Mouse (Mus musculus) bone marrow, adult 2 months (tissue): ENCODE measurements around the gene Arhgap18. TPM values are rescaled to one million over a fixed set of nuclear protein-coding genes. Genes with fewer than 3 reads are reported as not detected.
"Not testable (repeated sequence)": the region's sequence is repeated elsewhere in the genome, so short reads cannot be mapped to it uniquely, and the experiment has no call there.

Experiments
- H3K27ac ChIP-seq: fragments of 200-500 bp; 2 replicates; pipeline ENCODE4 v1.5.1; 2012; ENCODE audit warnings: low read depth, mild to moderate bottlenecking, control low read depth, inconsistent platforms, low read length; ENCODE audit not compliant: control insufficient read depth, poor library complexity, insufficient read depth
- H3K4me1 ChIP-seq: fragments of 200-500 bp; 2 replicates; pipeline ENCODE4 v1.6.1; 2011; ENCODE audit warnings: low read length; ENCODE audit not compliant: control insufficient read depth, insufficient read depth
- H3K4me3 ChIP-seq: fragments of 200-500 bp; replicated peaks from 2 replicates; pipeline ENCODE3; 2011; ENCODE audit warnings: mild to moderate bottlenecking, low read depth, low read length, control low read depth; ENCODE audit not compliant: control insufficient read depth
- CTCF ChIP-seq: fragments of 200-500 bp; IDR thresholded peaks from 2 replicates; pipeline ENCODE4 v1.5.1; 2011; ENCODE audit warnings: low read length, control low read depth; ENCODE audit not compliant: control insufficient read depth, insufficient read depth
- POLR2A ChIP-seq: fragments of 200-500 bp; IDR thresholded peaks from 2 replicates; pipeline ENCODE4 v1.6.1; 2011; ENCODE audit warnings: low read depth, mild to moderate bottlenecking, control low read depth, low read length, borderline replicate concordance; ENCODE audit not compliant: control insufficient read depth
- WGBS: fragments of 180-500 bp; shearing (Covaris S2); methylation state at CpG from one replicate; pipeline ENCODE4 v1.1.7; 2018; 5-methylcytosine and 5-hydroxymethylcytosine counted together
- polyA plus RNA-seq: library from polyadenylated mRNA; stranded (reverse); fragments of >200 nt; gene quantifications from 2 replicates; pipeline ENCODE4 v1.2.4, GENCODE M21; 2011; ENCODE audit warnings: low replicate concordance; ENCODE audit not compliant: missing spikeins, insufficient read depth, insufficient read length

Gene Arhgap18
- polyA plus RNA-seq, 1 experiment: 22.4 TPM

DNA sequence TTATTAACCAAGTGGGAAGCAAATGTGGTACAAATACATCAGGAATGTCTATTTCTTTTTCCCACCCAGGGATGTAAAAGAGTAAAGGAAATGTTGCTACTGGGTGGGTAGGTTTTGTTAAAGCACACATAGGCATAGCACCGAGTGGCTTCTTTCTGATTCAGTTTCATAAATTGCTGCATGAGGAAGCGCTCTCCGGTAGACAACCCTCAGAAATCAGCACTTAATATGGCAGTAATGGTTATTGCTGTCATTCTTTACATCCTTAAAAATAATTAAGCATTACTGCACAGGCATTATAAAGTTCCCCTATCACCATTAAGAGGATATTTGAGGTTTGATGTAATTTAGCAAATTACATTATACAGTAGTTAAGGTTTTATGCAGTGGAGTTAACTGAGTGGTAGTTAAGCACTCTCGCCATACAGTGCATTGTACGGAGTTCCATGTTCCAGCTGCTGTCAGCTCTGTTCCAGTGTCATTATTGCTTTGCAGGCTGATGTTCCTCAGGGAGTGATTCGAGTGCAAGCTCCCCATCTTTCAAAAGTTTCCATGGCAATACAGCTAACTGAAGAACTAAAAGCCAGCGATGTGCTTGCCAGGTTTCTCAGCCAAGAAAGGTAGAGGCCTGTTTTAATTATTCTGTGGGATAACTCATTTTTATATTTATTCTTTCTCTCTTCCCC lies 159.0 kb downstream of the Arhgap18 start:
- no peak overlapping the region for H3K4me3 ChIP-seq
- TF ChIP-seq POLR2A (no peak), CTCF (no peak)

DNA sequence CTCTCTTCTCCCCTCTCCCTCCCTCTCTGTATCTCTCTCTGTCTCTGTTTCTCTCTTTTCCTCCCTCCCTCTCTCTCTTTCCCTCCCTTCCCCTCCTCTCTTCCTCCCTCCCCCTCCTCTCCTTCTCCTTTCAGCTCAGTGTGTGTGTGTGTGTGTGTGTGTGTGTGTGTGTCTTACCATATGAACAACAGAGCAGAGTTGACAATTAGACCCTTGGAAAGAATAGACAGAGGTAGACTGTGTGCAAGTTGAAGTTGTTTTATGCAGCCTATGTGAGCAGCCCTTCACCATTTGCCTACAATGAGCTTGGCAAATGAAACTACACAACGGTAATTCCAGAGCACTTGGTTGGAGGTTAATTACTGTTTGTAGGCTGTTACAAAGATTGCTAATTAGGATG lies 159.6 kb downstream of the Arhgap18 start:
- no peak overlapping the region for H3K4me3 ChIP-seq
- 93% methylated on average over 1 of the region's 1 CpGs for WGBS
- TF ChIP-seq CTCF (no peak), POLR2A (no peak)
- no peak overlapping the region for H3K27ac ChIP-seq
- H3K4me1 ChIP-seq: no peaks in the 10 kb centered on the region

More for the DNA sequence above, 159.0 kb downstream of the Arhgap18 start:
- H3K27ac ChIP-seq: no peak overlapping the region
- 84% methylated on average over 7 of the region's 7 CpGs for WGBS
- no peaks in the 10 kb centered on the region for H3K4me1 ChIP-seq

DNA sequence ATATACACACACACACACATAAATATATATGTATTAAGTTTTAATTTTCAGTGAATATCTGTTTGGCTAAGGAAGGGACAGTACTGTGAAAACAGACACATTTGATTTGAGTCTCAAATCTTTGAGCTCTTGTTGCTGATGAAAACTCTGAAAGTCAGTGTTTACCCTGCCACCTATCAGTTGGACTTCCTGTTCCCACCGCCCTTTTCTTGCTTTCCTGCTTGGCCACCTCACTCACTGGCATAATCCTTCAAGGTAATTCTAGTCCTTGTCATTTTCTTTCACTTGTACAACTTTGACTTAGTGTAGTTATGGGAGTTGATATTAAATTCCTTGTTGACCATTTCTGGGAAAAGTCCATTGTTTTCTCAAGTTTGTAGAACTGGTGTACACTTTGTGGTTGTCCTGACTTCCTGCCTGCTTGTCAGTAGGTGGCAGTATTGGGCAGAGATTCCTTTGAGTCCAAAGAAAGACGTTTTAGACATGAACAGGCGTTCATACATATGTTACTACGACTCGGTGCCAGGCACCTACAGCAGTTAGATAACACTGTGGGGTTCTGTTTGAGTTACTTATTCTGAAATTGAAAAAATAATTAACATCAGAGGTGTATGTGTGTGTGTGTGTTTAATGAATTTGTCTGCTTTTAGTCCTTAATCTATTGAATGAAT lies 166.2 kb downstream of the Arhgap18 start:
- no peak for TF ChIP-seq POLR2A
- 39% methylated on average over 5 of the region's 5 CpGs for WGBS
- no peak overlapping the region for H3K4me3 ChIP-seq
- H3K4me1 ChIP-seq: no peaks in the 10 kb centered on the region
- H3K27ac ChIP-seq: no peak overlapping the region

DNA sequence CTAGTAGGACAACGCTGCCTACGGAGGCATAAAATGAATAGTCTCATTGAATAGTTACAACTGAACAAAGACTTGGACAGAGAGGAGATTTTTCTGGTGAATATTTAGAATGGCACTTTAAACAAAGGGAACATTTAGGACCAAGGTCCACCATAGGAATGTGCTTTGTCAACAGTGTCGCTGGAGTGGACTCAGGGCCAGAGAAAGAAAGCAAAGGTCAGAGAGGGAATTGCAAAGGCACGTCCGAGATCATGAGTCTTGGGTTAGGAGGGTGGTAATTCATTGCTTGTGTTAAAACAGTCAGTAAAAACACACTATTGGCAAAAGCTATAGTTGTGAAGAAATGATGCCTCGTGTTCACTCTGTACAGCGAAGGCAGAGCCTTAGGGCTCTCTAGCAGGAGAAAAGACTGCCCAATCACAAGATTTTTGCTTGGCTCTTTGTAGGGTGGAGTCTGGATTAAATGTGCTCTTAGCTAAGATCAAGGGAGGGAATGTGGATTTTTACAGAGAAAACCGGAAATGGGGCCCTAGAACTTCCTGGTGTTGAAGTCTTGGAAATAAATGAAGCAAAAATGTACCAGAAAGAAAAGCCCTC lies 167.3 kb downstream of the Arhgap18 start:
- no peak overlapping the region for H3K4me3 ChIP-seq
- TF ChIP-seq POLR2A (no peak), CTCF (no peak)
- no peak overlapping the region for H3K27ac ChIP-seq
- 80% methylated on average over 8 of the region's 8 CpGs for WGBS
- H3K4me1 ChIP-seq: no peaks in the 10 kb centered on the region

DNA sequence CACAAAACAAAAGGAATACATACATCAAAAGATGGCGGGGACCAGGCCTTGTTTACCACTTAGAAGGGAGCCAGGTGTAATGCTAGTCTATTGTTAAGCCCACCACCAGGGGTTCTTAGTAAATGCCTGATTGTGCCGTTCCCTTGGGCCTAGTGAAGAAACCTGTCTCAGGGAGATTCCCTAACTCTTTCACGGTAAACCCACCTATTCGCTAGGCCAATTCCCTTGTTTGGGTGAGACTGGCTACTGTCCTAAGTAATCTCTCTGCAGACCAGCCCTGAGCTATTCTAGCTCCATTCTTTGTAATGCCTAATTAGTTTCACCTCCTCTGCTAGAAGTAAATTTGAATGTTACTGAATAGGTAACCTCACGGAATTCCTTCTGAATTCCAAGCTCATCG lies 182.8 kb downstream of the Arhgap18 start:
- H3K4me1 ChIP-seq, H3K4me3 ChIP-seq, H3K27ac ChIP-seq: not testable (repeated sequence)
- WGBS: 85% methylated on average over 6 of the region's 6 CpGs

DNA sequence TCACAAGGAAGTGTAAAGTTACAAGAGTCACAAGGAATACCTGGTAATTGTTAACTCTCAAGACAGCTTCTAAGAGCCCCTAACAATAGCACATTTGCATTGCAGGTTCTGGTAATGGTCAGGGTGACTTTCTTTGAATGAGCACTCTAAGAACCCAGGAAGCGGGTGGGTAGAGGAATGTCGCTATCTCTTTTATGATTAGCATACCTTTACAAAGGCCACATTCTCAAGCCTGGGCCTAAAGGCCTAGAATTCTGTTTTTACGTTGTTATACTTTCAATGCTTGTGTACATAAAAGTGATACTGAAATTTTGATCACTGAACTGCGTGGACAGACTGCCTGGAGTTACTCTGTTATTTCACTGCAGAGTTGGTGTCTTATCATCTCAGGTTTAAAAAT lies 185.2 kb downstream of the Arhgap18 start:
- H3K4me1 ChIP-seq, H3K27ac ChIP-seq, H3K4me3 ChIP-seq: not testable (repeated sequence)
- WGBS: 83% methylated on average over 4 of the region's 4 CpGs

DNA sequence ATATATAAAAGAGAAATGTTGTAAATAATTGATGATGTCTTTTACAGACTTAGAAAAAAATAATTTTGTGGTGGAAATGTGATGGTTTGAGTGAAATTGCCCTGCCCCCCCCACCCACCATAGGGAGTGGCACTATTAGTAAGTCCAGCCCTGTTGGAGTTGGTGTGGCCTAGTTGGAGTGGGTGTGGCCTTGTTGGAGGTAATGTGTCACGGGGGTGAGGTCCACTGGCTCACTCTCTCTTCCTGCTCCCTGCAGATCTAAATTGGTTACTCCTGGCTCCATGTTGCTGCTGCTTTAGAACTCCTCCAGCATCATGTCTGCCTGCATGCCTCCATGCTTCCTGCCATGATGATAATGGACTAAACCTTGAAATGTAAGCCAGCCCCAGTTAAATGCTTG lies 186.3 kb downstream of the Arhgap18 start:
- WGBS: 64% methylated on average over 1 of the region's 1 CpGs
- Histone ChIP-seq H3K27ac (no peak overlapping the region), H3K4me1 (no peaks in the 10 kb centered on the region), H3K4me3 (no peak overlapping the region)
- TF ChIP-seq POLR2A (no peak), CTCF (no peak)

DNA sequence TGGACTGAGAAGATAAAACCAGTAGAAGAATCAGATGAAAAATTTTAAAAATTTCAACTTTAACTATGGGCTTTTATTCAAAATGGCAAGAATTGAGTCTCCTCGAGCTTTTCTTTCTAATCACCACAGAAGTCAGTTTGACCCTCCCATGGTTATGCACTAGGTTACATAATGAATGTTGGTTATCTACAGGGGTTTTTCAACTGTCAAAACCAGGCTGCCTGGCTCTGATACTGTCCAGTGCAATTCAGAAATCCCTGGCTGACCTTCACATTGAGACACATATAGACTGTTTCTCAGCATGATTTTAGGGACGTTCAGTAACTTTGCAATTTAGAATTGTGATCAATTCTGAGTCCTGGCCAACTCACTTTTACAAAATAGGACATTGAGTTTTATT lies 195.1 kb downstream of the Arhgap18 start:
- no peak overlapping the region for H3K27ac ChIP-seq
- no peaks in the 10 kb centered on the region for H3K4me1 ChIP-seq
- WGBS: 54% methylated on average over 2 of the region's 2 CpGs
- no peak overlapping the region for H3K4me3 ChIP-seq
- TF ChIP-seq CTCF (no peak), POLR2A (no peak)

DNA sequence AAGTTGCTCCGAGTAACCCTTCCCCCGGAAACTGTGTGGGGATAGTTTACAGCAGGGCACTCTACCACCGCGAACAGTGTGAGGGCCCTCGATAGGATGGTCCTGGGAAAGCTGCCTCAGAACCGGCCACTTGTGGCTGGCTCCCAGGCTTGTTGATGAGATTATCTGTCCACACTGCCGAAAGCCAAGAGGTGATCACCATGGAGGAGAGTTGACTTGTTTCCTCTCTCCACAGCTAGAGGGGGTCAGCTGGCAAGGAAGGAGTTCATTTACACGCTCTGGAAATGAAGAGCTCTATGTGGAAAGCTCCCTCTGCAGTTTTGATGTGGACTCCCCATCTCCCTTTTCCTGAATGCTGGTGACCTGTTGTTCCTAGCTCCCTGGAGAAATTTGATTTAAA lies 196.4 kb downstream of the Arhgap18 start:
- WGBS: 68% methylated on average over 8 of the region's 8 CpGs
- no peak overlapping the region for H3K4me3 ChIP-seq

More for the DNA sequence above, 196.4 kb downstream of the Arhgap18 start:
- TF ChIP-seq CTCF (no peak), POLR2A (no peak)
- no peaks in the 10 kb centered on the region for H3K4me1 ChIP-seq
- H3K27ac ChIP-seq: no peak overlapping the region
